Mouse (Mus musculus) embryonic facial prominence, embryonic 14.5 days (tissue): ENCODE measurements at regions not wholly inside any gene's neighbourhood (a gene's known extent, or its start where the extent isn't known, plus 50 kb on each side); places are given as distances from the start of the nearest gene placed in this dataset.

Experiments used
- ATAC-seq: fragments of 200-750 bp; cut with Nextera tagmentation; 2 replicates; pipeline ENCODE4 v1.8.0; 2017; ENCODE audit warnings: low read depth, moderate number of reproducible peaks, moderate TSS enrichment
- DNase-seq: peaks from one replicate; pipeline ENCODE4 v3.0.0-alpha.2; 2015; ENCODE audit warnings: low spot score
- H3K27ac ChIP-seq: fragments of 300-500 bp; sonication (generic); replicated peaks from 2 replicates; pipeline ENCODE4 v1.5.1; 2014; ENCODE audit warnings: low read depth, mild to moderate bottlenecking, low read length, moderate library complexity
- H3K27me3 ChIP-seq: fragments of 300-500 bp; sonication (generic); replicated peaks from 2 replicates; pipeline ENCODE4 v1.6.1; 2014; ENCODE audit warnings: low read length; ENCODE audit not compliant: control insufficient read depth, insufficient read depth
- H3K36me3 ChIP-seq: fragments of 300-500 bp; sonication (generic); 2 replicates; pipeline ENCODE4 v1.6.1; 2014; ENCODE audit warnings: low read length, mixed read lengths; ENCODE audit not compliant: control insufficient read depth, insufficient read depth
- H3K4me1 ChIP-seq: fragments of 300-500 bp; sonication (generic); 2 replicates; pipeline ENCODE4 v1.6.1; 2014; ENCODE audit warnings: antibody characterized with exemption, low read length; ENCODE audit not compliant: control insufficient read depth, insufficient read depth
- H3K4me2 ChIP-seq: fragments of 300-500 bp; sonication (generic); 2 replicates; pipeline ENCODE4 v1.6.1; 2014; ENCODE audit warnings: low read depth, mild to moderate bottlenecking, low read length, moderate library complexity, mixed read lengths
- H3K4me3 ChIP-seq: fragments of 300-500 bp; sonication (generic); 2 replicates; pipeline ENCODE4 v1.5.1; 2014; ENCODE audit warnings: low read depth, mild to moderate bottlenecking, low read length
- H3K9ac ChIP-seq: fragments of 300-500 bp; sonication (generic); 2 replicates; pipeline ENCODE4 v1.6.1; 2014; ENCODE audit warnings: low read depth, mild to moderate bottlenecking, low read length, moderate library complexity, mixed read lengths
- H3K9me3 ChIP-seq: fragments of 300-500 bp; sonication (generic); 2 replicates; pipeline ENCODE4 v1.6.1; 2016; ENCODE audit warnings: low read length; ENCODE audit not compliant: control insufficient read depth
- WGBS: fragments of 180-500 bp; shearing (Covaris S2); extraction: QIAGEN DNeasy Blood & Tissue Kit; methylation state at CpG from one replicate; pipeline ENCODE4 v1.1.7; 2014; 5-methylcytosine and 5-hydroxymethylcytosine counted together

GRCm38 (mm10) chr12:9921591-9922198, 351.8 kb downstream of the Osr1 start:
- H3K4me1 ChIP-seq = no peaks in the 10 kb centered on the region

DNA sequence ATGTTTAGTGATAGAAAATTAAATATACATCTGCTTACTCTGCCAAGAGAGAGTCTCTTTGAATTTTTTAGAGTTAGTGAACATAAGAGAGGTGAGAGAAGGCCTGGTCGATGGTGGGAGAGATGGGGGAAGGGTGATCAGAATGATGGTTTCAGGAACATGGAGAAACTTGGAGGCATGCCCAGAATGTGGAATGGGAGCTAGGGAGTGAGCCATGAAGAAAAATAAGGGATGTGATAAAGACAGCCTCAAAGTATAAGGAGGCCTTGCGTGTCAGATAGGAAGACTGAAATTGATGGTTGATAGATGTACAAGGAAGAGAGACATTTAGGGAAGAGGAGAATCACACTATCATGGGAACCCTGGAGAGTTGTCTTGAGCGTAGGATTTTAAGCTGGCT, 354.6 kb downstream of the Osr1 start:
- 70% methylated on average over 3 of the region's 3 CpGs for WGBS

More at GRCm38 (mm10) chr12:9921591-9922198, 351.8 kb downstream of the Osr1 start:
- H3K9ac ChIP-seq = no peak overlapping the region
- no peak overlapping the region for H3K4me3 ChIP-seq
- DNase-seq = no peak
- H3K9me3 ChIP-seq = no peaks in the 10 kb centered on the region
- no peaks in the 10 kb centered on the region for H3K36me3 ChIP-seq
- H3K27ac ChIP-seq = no peak overlapping the region
- no peak for ATAC-seq
- H3K27me3 ChIP-seq = no peaks in the 10 kb centered on the region
- no peak overlapping the region for H3K4me2 ChIP-seq
- 94% methylated on average over 2 of the region's 2 CpGs for WGBS

GRCm38 (mm10) chr12:9934158-9934557, 364.2 kb downstream of the Osr1 start:
- H3K4me2 ChIP-seq = no peak overlapping the region

More for the DNA sequence above, 354.6 kb downstream of the Osr1 start:
- Histone ChIP-seq H3K9ac (no peak overlapping the region), H3K27me3 (no peaks in the 10 kb centered on the region), H3K36me3 (no peaks in the 10 kb centered on the region), H3K27ac (no peak overlapping the region), H3K4me3 (no peak overlapping the region), H3K4me2 (no peak overlapping the region), H3K4me1 (no peaks in the 10 kb centered on the region), H3K9me3 (no peaks in the 10 kb centered on the region)
- DNase-seq (peak; percentile 35), ATAC-seq (no peak)

DNA sequence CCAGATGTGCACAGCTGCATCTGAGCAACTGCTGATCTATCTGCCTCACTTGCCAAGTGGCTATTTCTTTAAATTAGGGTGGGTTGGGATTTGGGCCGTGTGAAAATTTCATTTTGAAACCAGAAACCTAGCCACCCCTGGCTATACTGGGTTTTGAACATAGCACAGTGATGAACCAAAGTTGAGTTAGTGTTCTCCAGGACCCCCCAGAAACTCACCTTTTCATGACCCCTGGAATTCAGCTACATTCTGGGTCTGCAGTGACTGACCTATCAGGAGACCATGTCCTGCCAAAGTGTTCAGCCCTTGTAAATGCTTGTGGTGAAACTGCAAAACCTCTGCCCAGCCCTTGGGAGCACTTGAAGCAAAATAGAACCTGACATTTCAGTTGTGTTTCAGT, 371.4 kb downstream of the Osr1 start:
- no peaks in the 10 kb centered on the region for H3K4me1 ChIP-seq
- DNase-seq = peak; percentile 41
- no peak overlapping the region for H3K9ac ChIP-seq
- H3K27me3 ChIP-seq = no peaks in the 10 kb centered on the region
- H3K9me3 ChIP-seq = no peaks in the 10 kb centered on the region
- H3K36me3 ChIP-seq = no peaks in the 10 kb centered on the region
- no peak overlapping the region for H3K27ac ChIP-seq
- ATAC-seq = no peak
- H3K4me2 ChIP-seq = no peak overlapping the region
- 33% methylated on average over 1 of the region's 1 CpGs for WGBS
- no peak overlapping the region for H3K4me3 ChIP-seq

More at GRCm38 (mm10) chr12:9934158-9934557, 364.2 kb downstream of the Osr1 start:
- no peaks in the 10 kb centered on the region for H3K9me3 ChIP-seq
- H3K27ac ChIP-seq = no peak overlapping the region
- H3K36me3 ChIP-seq = no peaks in the 10 kb centered on the region
- DNase-seq (no peak), ATAC-seq (no peak)
- H3K4me1 ChIP-seq = no peaks in the 10 kb centered on the region
- no peaks in the 10 kb centered on the region for H3K27me3 ChIP-seq
- H3K9ac ChIP-seq = no peak overlapping the region
- H3K4me3 ChIP-seq = no peak overlapping the region
- 74% methylated on average over 3 of the region's 3 CpGs for WGBS

GRCm38 (mm10) chr12:9941823-9942222, 371.9 kb downstream of the Osr1 start:
- H3K4me3 ChIP-seq = no peak overlapping the region
- no peak overlapping the region for H3K27ac ChIP-seq
- ATAC-seq (no peak), DNase-seq (no peak)
- WGBS = 84% methylated on average over 3 of the region's 3 CpGs
- no peak overlapping the region for H3K9ac ChIP-seq
- no peaks in the 10 kb centered on the region for H3K4me1 ChIP-seq
- no peaks in the 10 kb centered on the region for H3K27me3 ChIP-seq
- no peaks in the 10 kb centered on the region for H3K36me3 ChIP-seq
- H3K4me2 ChIP-seq = no peak overlapping the region
- no peaks in the 10 kb centered on the region for H3K9me3 ChIP-seq

- 28% methylated on average over 4 of the region's 4 CpGs for WGBS
These were observed 378.9 kb downstream of the Osr1 start for GRCm38 (mm10) chr12:9948784-9949183.

DNA sequence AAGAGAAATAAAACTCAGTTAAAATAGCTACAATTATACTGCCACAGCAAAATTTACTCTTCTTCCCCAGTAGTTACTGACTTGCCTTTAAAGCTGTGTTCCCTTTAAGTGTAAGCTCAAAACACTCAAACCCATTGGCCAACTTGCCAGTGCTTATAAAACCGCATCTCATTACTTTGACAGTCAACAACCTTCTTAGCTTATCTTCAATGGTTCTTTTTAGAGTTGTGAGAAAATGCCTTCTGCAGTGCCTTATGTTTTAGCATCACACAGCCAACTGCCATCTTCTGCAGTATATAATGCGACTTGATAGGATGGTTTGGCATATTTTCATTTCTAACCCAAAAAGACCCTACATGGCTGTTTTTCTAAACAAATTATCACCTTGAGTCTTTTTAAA, 382.5 kb downstream of the Osr1 start:
- Histone ChIP-seq H3K4me2 (no peak overlapping the region), H3K9me3 (no peaks in the 10 kb centered on the region), H3K27ac (no peak overlapping the region), H3K36me3 (no peaks in the 10 kb centered on the region), H3K4me3 (no peak overlapping the region), H3K4me1 (0 out of 2 replicates have a peak, but pooled peaks cover 3% of the 10 kb centered on the region), H3K27me3 (no peaks in the 10 kb centered on the region), H3K9ac (no peak overlapping the region)
- ATAC-seq (no peak), DNase-seq (no peak)
- 87% methylated on average over 2 of the region's 2 CpGs for WGBS

More at GRCm38 (mm10) chr12:9948784-9949183, 378.9 kb downstream of the Osr1 start:
- peak overlapping the region; percentile 65; the same call in 1 of the 2 replicates for H3K27ac ChIP-seq
- no peaks in the 10 kb centered on the region for H3K9me3 ChIP-seq
- peak; percentile 68 for DNase-seq
- no peak for ATAC-seq
- 0 out of 2 replicates have a peak, but pooled peaks cover 3% of the 10 kb centered on the region for H3K4me1 ChIP-seq
- H3K27me3 ChIP-seq = no peaks in the 10 kb centered on the region
- no peaks in the 10 kb centered on the region for H3K36me3 ChIP-seq
- no peak overlapping the region for H3K4me3 ChIP-seq
- no peak overlapping the region for H3K9ac ChIP-seq
- no peak overlapping the region for H3K4me2 ChIP-seq

GRCm38 (mm10) chr12:9954178-9954888, 384.4 kb downstream of the Osr1 start:
- Histone ChIP-seq H3K9me3 (no peaks in the 10 kb centered on the region), H3K9ac (no peak overlapping the region), H3K36me3 (no peaks in the 10 kb centered on the region), H3K27ac (no peak overlapping the region), H3K4me1 (no peaks in the 10 kb centered on the region), H3K4me3 (no peak overlapping the region), H3K4me2 (no peak overlapping the region), H3K27me3 (no peaks in the 10 kb centered on the region)
- no peak for DNase-seq
- 75% methylated on average over 6 of the region's 6 CpGs for WGBS
- ATAC-seq = no peak
